Mouse (Mus musculus) layer of hippocampus, adult 11-12 months (tissue): ENCODE data around the gene 1700018B08Rik.

Experiments
- DNase-seq: peaks from one replicate; pipeline ENCODE4 v3.0.0; 2022; ENCODE audit warnings: low spot score

Gene 1700018B08Rik

GRCm38 (mm10) chr8:121561636-121562345 lies 17.7 kb upstream of the 1700018B08Rik start:
- DNase-seq, result no peak

GRCm38 (mm10) chr8:121560432-121561100 lies 16.4 kb upstream of the 1700018B08Rik start:
- DNase-seq, result no peak

- DNase-seq, result no peak
These were observed 15.7 kb upstream of the 1700018B08Rik start for GRCm38 (mm10) chr8:121559801-121560200.

- no peak for DNase-seq
These were observed 14.4 kb upstream of the 1700018B08Rik start for GRCm38 (mm10) chr8:121558538-121558937.

GRCm38 (mm10) chr8:121557746-121558145 lies 13.6 kb upstream of the 1700018B08Rik start:
- DNase-seq, result no peak

- no peak for DNase-seq
These were observed 9.8 kb upstream of the 1700018B08Rik start for GRCm38 (mm10) chr8:121553831-121554475.

GRCm38 (mm10) chr8:121552506-121552905 lies 8.4 kb upstream of the 1700018B08Rik start:
- no peak for DNase-seq

- no peak for DNase-seq
These were observed 7.2 kb upstream of the 1700018B08Rik start for GRCm38 (mm10) chr8:121551065-121551985.

- DNase-seq, result no peak
These were observed 5.9 kb upstream of the 1700018B08Rik start for GRCm38 (mm10) chr8:121550056-121550455.

GRCm38 (mm10) chr8:121547132-121547531 lies 3.0 kb upstream of the 1700018B08Rik start:
- DNase-seq, result peak; percentile 77

GRCm38 (mm10) chr8:121544936-121545335 lies 816 bp upstream of the 1700018B08Rik start:
- no peak for DNase-seq

GRCm38 (mm10) chr8:121542901-121543300 lies 1.2 kb downstream of the 1700018B08Rik start:
- no peak for DNase-seq

GRCm38 (mm10) chr8:121541862-121542261 lies 2.3 kb downstream of the 1700018B08Rik start:
- DNase-seq, result no peak

- DNase-seq, result no peak
These were observed 11.7 kb downstream of the 1700018B08Rik start for GRCm38 (mm10) chr8:121532381-121532780.

GRCm38 (mm10) chr8:121530639-121531038 lies 13.5 kb downstream of the 1700018B08Rik start:
- no peak for DNase-seq

- DNase-seq, result no peak
These were observed 15.3 kb downstream of the 1700018B08Rik start for GRCm38 (mm10) chr8:121528790-121529189.

- no peak for DNase-seq
These were observed 16.4 kb downstream of the 1700018B08Rik start for GRCm38 (mm10) chr8:121527751-121528150.

- no peak for DNase-seq
These were observed 17.1 kb downstream of the 1700018B08Rik start for GRCm38 (mm10) chr8:121526811-121527550.

GRCm38 (mm10) chr8:121525111-121525818 lies 18.9 kb downstream of the 1700018B08Rik start:
- DNase-seq, result no peak

GRCm38 (mm10) chr8:121513429-121513828 lies 30.7 kb downstream of the 1700018B08Rik start:
- peak; percentile 83 for DNase-seq

GRCm38 (mm10) chr8:121511751-121512150 lies 32.4 kb downstream of the 1700018B08Rik start:
- DNase-seq, result no peak
